Mouse (Mus musculus): ENCODE measurements around the gene Zfp629.
A peak's percentile ranks its signal among the peaks of the same experiment; 100 is the strongest.
"Not testable (repeated sequence)": the region's sequence is repeated elsewhere in the genome, so short reads cannot be mapped to it uniquely, and the experiment has no call there.

Zfp629 gene

DNA sequence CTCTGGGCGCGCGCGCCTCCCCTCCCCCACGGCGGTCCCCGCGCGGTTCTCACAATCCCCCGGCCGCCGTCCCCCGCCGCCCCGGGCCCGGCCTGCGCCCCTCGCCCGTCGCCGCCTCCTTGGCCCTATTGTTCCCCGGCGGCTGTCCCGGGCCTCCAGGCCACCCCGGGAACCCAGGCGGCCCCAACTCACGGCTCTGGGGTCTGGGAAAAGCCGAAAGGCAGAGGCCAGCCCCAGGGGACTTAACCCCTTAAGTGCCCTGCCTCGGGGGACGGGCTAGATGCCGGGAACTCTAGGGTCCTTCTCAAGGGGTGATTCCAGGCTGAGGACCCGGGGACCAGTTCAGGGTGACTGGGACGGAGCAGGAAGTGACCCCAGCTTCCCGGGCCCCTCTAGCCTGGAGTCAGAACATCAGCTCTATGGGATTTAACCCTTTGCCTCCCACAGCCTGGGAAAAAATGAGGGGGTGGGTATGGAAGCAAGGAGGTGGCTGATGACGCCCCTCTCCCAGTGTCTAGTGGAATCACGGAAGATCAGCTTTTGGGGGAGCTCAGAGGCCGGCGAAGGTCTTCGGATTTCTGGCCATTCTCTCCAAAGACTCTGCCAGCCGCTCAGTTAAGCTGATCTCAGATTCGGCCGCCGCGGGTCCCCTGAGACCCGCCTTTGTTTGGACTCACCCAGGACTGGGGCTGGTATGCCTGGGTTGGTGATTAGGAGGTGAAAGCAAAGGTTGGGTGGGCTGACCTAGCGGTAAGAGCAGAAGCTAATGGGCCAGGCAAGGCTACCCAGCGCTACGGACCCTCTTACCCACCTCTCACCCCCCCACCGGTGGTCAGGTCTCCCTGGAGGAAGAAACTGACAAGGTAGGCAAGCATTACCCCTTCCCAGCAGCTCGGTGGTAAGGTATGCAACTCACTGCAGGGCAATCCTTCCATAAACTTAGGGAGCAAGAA is at the start of gene Zfp629:
Zfp629 (minus strand) TSS at position 907 of the 953 bp plus-strand sequence.
- DNase-seq (ENCODE audit: low spot score in 2 of 2) = peak; percentile 65 to 72

DNA sequence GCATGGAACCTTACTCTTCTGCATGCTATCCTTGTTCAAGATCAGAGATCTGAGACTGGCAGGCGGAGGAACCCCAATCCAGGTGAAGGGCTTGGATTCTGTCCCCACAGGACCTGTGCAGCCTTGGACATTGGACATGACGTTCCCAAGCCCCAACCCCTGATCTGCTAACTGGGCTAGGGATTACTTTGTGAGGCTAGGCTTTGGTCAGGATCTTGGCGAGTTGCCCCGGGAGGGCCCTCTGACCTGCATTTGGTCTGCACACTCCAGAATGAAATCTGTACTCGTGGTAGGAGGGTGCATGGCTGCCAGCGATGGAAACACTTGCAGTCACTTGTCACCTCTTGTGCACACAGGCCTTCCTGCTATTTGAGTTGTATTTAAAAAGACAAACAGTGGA is 47.3 kb upstream of the Zfp629 start:
- no peak for DNase-seq (ENCODE audit: low spot score in 2 of 2)

- DNase-seq (ENCODE audit: low spot score in 2 of 2) = no peak
Observed at GRCm38 (mm10) chr7:127661833-127662232, 46.2 kb upstream of the Zfp629 start.

DNA sequence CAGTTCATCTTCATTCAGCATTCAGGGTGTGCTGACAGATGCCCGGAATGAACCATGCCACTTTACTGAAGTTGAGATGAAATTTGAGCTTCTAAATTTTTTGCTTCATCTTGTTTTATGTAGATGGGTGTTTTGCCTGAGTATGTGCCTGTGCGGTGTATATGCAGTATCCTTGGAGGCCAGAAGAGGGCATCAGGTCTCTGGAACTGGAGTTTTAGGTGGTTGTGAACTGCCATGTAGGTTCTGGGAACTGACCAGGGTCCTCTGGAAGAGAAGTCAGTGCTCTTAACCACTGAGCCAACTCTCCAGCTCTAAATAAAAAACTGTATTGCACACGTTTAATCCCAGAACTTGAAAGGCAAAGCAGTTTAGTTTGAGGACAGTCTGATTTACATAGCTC is 45.3 kb upstream of the Zfp629 start:
- no peak for DNase-seq (ENCODE audit: low spot score in 2 of 2)

- peak in 1 of 2 experiments; percentile 41 for DNase-seq (ENCODE audit: low spot score in 2 of 2)
Observed at GRCm38 (mm10) chr7:127656946-127657345, 41.3 kb upstream of the Zfp629 start.

- no peak for DNase-seq (ENCODE audit: low spot score in 2 of 2)
Observed at GRCm38 (mm10) chr7:127654318-127654717, 38.7 kb upstream of the Zfp629 start.

- no peak for DNase-seq (ENCODE audit: low spot score in 2 of 2)
Observed at GRCm38 (mm10) chr7:127652050-127652449, 36.5 kb upstream of the Zfp629 start.

GRCm38 (mm10) chr7:127651624-127652023 is 36.0 kb upstream of the Zfp629 start:
- no peak for DNase-seq (ENCODE audit: low spot score in 2 of 2)

DNA sequence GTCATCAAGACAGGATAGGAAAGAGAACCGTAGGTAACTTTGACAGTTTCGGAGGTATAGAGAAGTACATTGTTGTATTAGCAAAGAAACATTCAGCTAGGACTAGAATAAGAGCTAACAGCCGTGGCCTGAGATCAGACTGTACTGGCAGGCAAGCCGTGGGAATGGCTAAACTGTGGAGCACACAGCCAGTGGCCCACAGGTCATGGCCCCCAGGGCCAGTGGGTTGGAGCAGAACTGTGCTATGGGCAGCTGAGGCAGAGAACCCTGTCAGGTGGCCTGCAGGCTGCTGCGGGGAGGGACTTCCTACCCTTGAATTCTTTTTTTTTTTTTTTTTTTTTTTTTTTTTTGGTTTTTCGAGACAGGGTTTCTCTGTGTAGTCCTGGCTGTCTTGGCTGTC is 33.6 kb upstream of the Zfp629 start:
- no peak for DNase-seq (ENCODE audit: low spot score in 2 of 2)

- no peak for DNase-seq (ENCODE audit: low spot score in 2 of 2)
Observed at GRCm38 (mm10) chr7:127648516-127649201, 33.1 kb upstream of the Zfp629 start.

GRCm38 (mm10) chr7:127647576-127647975 is 32.0 kb upstream of the Zfp629 start:
- DNase-seq (ENCODE audit: low spot score in 2 of 2) = not testable (repeated sequence)

DNA sequence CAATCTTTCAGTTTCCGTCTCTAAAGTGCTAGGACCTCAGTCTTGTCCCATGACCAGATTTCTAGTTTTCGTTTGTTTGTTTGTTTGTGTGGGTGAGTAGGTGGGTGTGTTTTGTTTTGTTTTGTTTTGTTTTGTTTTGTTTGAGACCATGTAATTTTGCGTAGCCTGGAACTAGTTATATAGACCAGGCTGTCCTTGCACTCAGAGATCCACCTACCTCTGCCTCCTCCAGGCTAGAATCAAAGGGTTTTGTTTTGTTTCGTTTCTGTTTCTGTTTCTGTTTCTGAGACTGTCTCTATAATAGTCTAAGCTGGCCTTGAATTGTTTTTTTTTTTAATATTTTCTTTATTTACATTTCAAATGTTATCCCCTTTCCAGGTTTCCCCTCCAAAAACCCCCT is 30.8 kb upstream of the Zfp629 start:
- DNase-seq (ENCODE audit: low spot score in 2 of 2) = no peak

DNA sequence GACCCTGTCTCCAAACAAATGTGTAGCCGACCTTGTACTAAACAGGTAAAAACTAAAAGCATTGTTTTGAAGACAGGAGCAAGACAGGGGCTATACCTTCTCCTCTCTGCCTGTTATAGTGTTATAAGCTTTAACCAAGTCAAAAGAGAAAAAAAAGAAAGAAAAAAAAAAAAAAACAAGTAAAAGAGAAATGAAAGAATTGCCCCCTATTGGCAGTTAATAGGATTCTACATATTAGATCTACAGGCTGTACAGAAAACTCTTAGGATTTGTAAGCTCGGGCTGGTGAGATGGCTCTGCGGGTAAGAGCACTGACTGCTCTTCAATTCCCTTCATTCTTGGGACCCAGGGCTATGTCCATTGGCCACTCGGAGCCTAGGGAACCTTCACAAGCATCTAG is 26.7 kb upstream of the Zfp629 start:
- no peak for DNase-seq (ENCODE audit: low spot score in 2 of 2)

DNA sequence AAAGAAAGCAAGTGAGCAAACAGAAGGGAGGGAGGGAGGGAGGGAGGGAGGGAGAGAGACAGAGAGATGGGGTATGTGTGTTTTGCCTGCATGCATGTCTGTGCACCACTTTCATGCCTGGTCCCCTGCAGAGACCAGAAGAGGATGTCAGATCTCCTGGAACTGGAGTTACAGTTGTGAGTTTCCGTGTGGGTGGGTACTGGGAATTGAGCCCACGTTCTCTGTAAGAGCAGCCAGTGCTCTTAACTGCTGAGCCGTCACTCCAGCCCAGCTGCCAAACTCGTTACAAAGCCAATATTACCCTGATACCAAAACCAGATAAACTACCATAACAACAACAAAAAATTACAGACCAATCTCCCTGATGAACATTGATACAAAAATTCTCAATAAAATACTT is 25.7 kb upstream of the Zfp629 start:
- no peak for DNase-seq (ENCODE audit: low spot score in 2 of 2)

DNA sequence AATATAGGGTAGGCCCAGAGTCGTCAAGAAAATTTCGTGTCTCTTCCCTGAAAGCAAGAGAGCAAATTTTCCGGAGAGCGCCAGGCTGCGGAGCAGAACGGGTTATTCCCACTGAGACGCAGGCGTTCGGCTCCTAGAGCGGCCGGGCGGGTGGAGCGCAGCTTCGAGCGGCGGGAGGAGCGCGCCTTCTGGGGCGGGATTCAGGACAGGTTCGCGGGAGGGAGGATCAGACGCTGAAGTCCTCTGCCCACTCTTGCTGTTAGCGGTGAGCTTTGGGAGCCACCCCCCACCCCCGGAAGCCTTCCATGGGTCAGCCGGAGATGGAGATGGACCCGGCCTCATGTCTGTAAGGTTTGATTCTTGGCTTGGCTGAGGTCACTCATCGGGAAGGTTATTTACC is 21.4 kb upstream of the Zfp629 start:
- DNase-seq (ENCODE audit: low spot score in 2 of 2) = peak; percentile 57 to 83

- DNase-seq (ENCODE audit: low spot score in 2 of 2) = no peak
Observed at GRCm38 (mm10) chr7:127631416-127631815, 15.8 kb upstream of the Zfp629 start.

- DNase-seq (ENCODE audit: low spot score in 2 of 2) = no peak
Observed at GRCm38 (mm10) chr7:127628646-127629045, 13.0 kb upstream of the Zfp629 start.

- no peak for DNase-seq (ENCODE audit: low spot score in 2 of 2)
Observed at GRCm38 (mm10) chr7:127626471-127626870, 10.9 kb upstream of the Zfp629 start.

DNA sequence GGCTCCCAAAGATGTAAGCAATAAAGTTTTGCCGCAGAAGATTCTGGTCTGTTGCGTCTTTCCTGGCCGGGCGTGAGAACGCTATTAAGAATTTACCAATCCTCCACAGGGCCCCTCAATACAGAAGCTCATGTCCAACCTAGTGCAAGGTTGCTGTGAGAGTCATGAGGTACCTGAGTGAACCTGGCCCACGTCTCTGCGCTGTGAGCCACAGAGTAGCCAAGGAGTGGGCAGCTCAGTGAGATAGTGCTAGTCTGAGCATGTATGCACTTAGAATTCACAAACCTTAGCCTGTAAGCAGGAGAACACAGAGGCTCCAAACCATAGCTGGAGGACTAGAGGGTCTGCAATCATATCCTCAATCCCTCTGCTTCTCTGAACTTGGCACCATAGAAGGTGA is 10.4 kb upstream of the Zfp629 start:
- no peak for DNase-seq (ENCODE audit: low spot score in 2 of 2)

DNA sequence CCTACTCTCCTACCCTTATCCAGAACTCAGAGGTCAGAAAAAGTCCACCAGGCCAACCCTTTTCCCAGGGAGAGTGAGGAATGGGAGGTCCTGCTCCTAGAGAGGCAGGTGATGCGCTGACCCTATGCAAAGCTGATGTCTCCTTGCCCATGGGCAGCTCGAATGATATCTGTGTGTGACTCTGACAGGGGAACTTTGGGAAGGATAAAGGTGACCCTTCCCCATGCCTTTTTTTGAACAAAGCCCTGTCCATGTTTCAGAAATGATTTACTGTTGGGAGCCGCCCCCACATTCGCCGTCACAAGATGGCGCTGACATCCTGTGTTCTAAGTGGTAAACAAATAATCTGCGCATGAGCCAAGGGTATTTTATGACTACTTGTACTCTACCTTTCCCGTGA is 2.8 kb upstream of the Zfp629 start:
- not testable (repeated sequence) for DNase-seq (ENCODE audit: low spot score in 2 of 2)

DNA sequence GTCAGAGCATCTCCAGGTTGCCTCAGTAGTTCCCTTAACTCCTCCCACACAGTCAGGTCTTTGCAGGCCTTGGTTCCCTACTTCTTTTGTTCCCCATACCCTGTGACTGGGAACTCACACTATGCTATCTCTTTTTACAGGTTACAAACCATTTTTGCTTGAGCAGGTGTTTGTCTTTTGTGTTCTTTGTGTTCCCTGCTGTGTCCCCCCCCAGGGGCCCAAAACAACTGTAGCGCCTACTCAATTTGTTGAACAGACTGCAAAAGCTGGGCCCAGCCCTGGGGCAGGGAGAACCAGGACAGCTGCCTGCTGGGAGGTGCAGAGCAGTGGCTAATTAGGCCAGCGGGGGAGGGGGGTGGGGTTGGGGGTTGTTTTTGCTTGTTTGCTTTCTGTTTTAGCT is 2.4 kb upstream of the Zfp629 start:
- DNase-seq (ENCODE audit: low spot score in 2 of 2) = no peak

DNA sequence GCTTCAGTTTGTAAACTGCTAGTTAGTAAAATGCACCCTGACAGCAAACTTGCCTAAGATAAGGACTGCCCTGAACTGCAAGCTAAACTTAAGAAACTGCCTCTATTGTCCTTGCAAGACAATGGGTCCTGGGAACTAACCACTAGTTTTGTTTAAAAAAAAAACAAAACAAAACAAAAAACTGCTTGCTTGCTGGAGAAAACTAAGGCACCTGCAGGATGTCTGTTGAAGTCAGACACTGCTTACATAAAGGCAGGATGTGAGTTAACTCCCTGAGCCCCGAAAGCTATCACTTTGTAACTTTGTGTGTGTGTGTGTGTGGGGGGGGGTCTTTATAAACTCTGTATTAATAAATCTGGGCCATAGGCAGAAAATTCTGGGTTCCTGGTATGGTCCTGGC is 1.3 kb upstream of the Zfp629 start:
- no peak for DNase-seq (ENCODE audit: low spot score in 2 of 2)

GRCm38 (mm10) chr7:127616336-127616735 is 739 bp upstream of the Zfp629 start:
- no peak for DNase-seq (ENCODE audit: low spot score in 2 of 2)
